Mouse (Mus musculus) embryo, embryonic 11.5 days (tissue): ENCODE measurements around the gene Armc8.

Experiments used
- DNase-seq: peaks from one replicate; pipeline ENCODE4 v3.0.0-alpha.2; 2012; ENCODE audit warnings: low read depth, low spot score

Gene Armc8

GRCm38 (mm10) chr9:99446259-99446658, 122.4 kb downstream of the Armc8 start:
- no peak for DNase-seq

GRCm38 (mm10) chr9:99444590-99445178, 124.0 kb downstream of the Armc8 start:
- peak; percentile 35 for DNase-seq

- DNase-seq: no peak
These were observed 126.9 kb downstream of the Armc8 start for GRCm38 (mm10) chr9:99441647-99442433.

GRCm38 (mm10) chr9:99440941-99441340, 127.8 kb downstream of the Armc8 start:
- DNase-seq: no peak

GRCm38 (mm10) chr9:99439064-99439463, 129.6 kb downstream of the Armc8 start:
- no peak for DNase-seq

GRCm38 (mm10) chr9:99437781-99438565, 130.7 kb downstream of the Armc8 start:
- no peak for DNase-seq

- DNase-seq: no peak
These were observed 131.5 kb downstream of the Armc8 start, which contains the start of gene Mras for GRCm38 (mm10) chr9:99437031-99437764. Gene Mras, minus strand, starts transcription at chr9:99437381.

- DNase-seq: peak; percentile 19
These were observed 132.3 kb downstream of the Armc8 start for GRCm38 (mm10) chr9:99436182-99437030.

GRCm38 (mm10) chr9:99435619-99436181, 133.0 kb downstream of the Armc8 start:
- DNase-seq: no peak

- peak; percentile 7 for DNase-seq
These were observed 133.6 kb downstream of the Armc8 start for GRCm38 (mm10) chr9:99434892-99435618.

GRCm38 (mm10) chr9:99432478-99432877, 136.2 kb downstream of the Armc8 start:
- DNase-seq: no peak

GRCm38 (mm10) chr9:99431963-99432362, 136.7 kb downstream of the Armc8 start:
- DNase-seq: no peak

GRCm38 (mm10) chr9:99431346-99431745, 137.4 kb downstream of the Armc8 start:
- DNase-seq: no peak

- no peak for DNase-seq
These were observed 137.9 kb downstream of the Armc8 start for GRCm38 (mm10) chr9:99430806-99431205.

GRCm38 (mm10) chr9:99429845-99430244, 138.9 kb downstream of the Armc8 start:
- no peak for DNase-seq

GRCm38 (mm10) chr9:99428601-99429331, 139.9 kb downstream of the Armc8 start:
- DNase-seq: no peak
